Mouse (Mus musculus) liver, embryonic 14.5 days (tissue): ENCODE results near the gene AW551984.

Source experiments
- CTCF ChIP-seq: IDR thresholded peaks from 2 replicates; pipeline ENCODE4 v1.5.1; 2016; ENCODE audit warnings: antibody characterized with exemption, low read depth, control low read depth
- EP300 ChIP-seq: IDR thresholded peaks from 2 replicates; pipeline ENCODE4 v1.6.1; 2016; ENCODE audit warnings: antibody characterized with exemption, low read depth

GRCm38 (mm10) chr9:39610355-39610754 lies 6.2 kb upstream of the AW551984 start, which contains the start of gene Olfr148:
- TF ChIP-seq EP300 (no peak), CTCF (no peak)
